ENCODE assay signal across 8 mouse cellular contexts in the genomic region with DNA sequence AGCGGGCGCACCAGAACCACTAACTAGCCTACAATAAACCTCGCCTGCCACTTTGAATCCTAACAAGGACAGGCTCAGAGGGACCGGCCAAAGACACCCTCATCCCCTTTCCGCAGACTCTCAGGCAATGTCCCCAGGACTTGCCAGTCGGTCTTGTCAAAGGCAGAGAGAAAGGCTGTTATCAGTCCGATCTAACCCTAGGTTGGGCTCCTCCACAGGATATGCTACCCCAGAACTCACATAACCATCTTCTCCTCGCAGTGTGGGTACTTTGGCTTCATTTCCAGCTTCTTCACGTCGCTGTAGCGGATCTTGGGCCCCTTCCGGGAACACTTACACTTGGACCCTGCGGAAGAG. TPM values are rescaled to one million over a fixed set of nuclear protein-coding genes. Genes with fewer than 3 reads are reported as not detected.
DNase-seq lines count a peak whose midpoint lies in the region; ATAC-seq and TF ChIP-seq lines count a peak whose summit lies in the region.

No protein-coding gene starts in this region.

- no peak for ATAC-seq in forebrain, embryonic 16.5 days
- ATAC-seq in liver, postnatal 0 days, result no peak
- ATAC-seq in megakaryocyte progenitor cell, adult 5-6 weeks (replicated peaks; ENCODE audit: poor library complexity), result no peak
- ATAC-seq in activated CD4-positive, CD25-positive, alpha-beta regulatory T cell, adult 4 months, result no peak

- no peak for TF ChIP-seq POLR2A in ES-Bruce4 (IDR thresholded peaks at IDR 0.05; ENCODE audit: insufficient read depth, low read length)

- H3K36me3 ChIP-seq in ES-Bruce4 (ENCODE audit: control insufficient read depth, insufficient read depth, low read length, poor library complexity, severe bottlenecking), result no peaks in the 10 kb centered on the region
- H3K36me3 ChIP-seq in forebrain, embryonic 16.5 days (ENCODE audit: control insufficient read depth, insufficient read depth), result no peaks in the 10 kb centered on the region
- no peaks in the 10 kb centered on the region for H3K36me3 ChIP-seq in liver, postnatal 0 days (replicated peaks; ENCODE audit: insufficient read depth, low read length)

- peak overlapping the region; percentile 74 for H3K4me2 ChIP-seq in forebrain, embryonic 16.5 days (ENCODE audit: low read length)
- 0 out of 2 replicates have a peak overlapping the region, but pooled peaks have one; percentile 22 for H3K4me2 ChIP-seq in liver, postnatal 0 days (ENCODE audit: low read depth, low read length)

- no peaks in the 10 kb centered on the region for H3K9me3 ChIP-seq in ES-Bruce4 (replicated peaks; ENCODE audit: control insufficient read depth, insufficient read depth, low read length, poor library complexity, severe bottlenecking)
- H3K9me3 ChIP-seq in forebrain, embryonic 16.5 days (ENCODE audit: control insufficient read depth, low read length), result no peaks in the 10 kb centered on the region
- no peaks in the 10 kb centered on the region for H3K9me3 ChIP-seq in liver, postnatal 0 days (ENCODE audit: low read length)

- 4% methylated on average over 13 of the region's 13 CpGs for WGBS in forebrain, embryonic 16.5 days
- 2% methylated on average over 13 of the region's 13 CpGs for WGBS in liver, postnatal 0 days (ENCODE audit: insufficient replicate concordance)

- peak overlapping the region; percentile 54 for H3K27ac ChIP-seq in gastrocnemius, adult 2 months
- H3K27ac ChIP-seq in ES-Bruce4 (ENCODE audit: insufficient read depth, low read length), result no peak overlapping the region
- H3K27ac ChIP-seq in forebrain, embryonic 16.5 days (ENCODE audit: low read length), result no peak overlapping the region
- H3K27ac ChIP-seq in liver, postnatal 0 days (ENCODE audit: low read depth), result no peak overlapping the region

- no peak for TF ChIP-seq CTCF in gastrocnemius, adult 2 months (IDR thresholded peaks at IDR 0.05)
- no peak for TF ChIP-seq CTCF in ES-Bruce4 (IDR thresholded peaks at IDR 0.05; ENCODE audit: low read depth, low read length)
- no peak for TF ChIP-seq CTCF in liver, postnatal 0 days (IDR thresholded peaks at IDR 0.05; ENCODE audit: low read depth)

- peak overlapping the region; percentile 64 for H3K9ac ChIP-seq in ES-Bruce4 (ENCODE audit: low read depth, poor library complexity, severe bottlenecking)
- peak overlapping the region; percentile 55 for H3K9ac ChIP-seq in forebrain, embryonic 16.5 days (replicated peaks; ENCODE audit: low read depth, low read length)
- no peak overlapping the region for H3K9ac ChIP-seq in liver, postnatal 0 days (replicated peaks)

- peak overlapping the region; percentile 68 for H3K4me3 ChIP-seq in gastrocnemius, adult 2 months
- H3K4me3 ChIP-seq in ES-Bruce4 (ENCODE audit: low read depth, low read length), result peak overlapping the region; percentile 71
- peak overlapping the region; percentile 46 for H3K4me3 ChIP-seq in forebrain, embryonic 16.5 days (replicated peaks; ENCODE audit: low read length)
- no peak overlapping the region; the same call in 1 of the 2 replicates for H3K4me3 ChIP-seq in liver, postnatal 0 days (ENCODE audit: low read depth, low read length)

- no peak for DNase-seq in gastrocnemius, adult 2 months
- DNase-seq in gastrocnemius, adult 8-10 months (ENCODE audit: low spot score in 2 of 2), result no peak
- DNase-seq in liver, postnatal 0 days, result no peak
- no peak for DNase-seq in right cerebral cortex, postnatal 25 days

- no peaks in the 10 kb centered on the region; the same call in 1 of the 2 replicates for H3K27me3 ChIP-seq in ES-Bruce4 (ENCODE audit: control insufficient read depth, insufficient read depth, low read length, poor library complexity, severe bottlenecking)
- H3K27me3 ChIP-seq in forebrain, embryonic 16.5 days (replicated peaks; ENCODE audit: control insufficient read depth, insufficient read depth, low read length), result peaks cover 52% of the 10 kb centered on the region
- H3K27me3 ChIP-seq in liver, postnatal 0 days (ENCODE audit: insufficient read depth, low read length), result peaks cover 50% of the 10 kb centered on the region

- intact Hi-C loops in gastrocnemius, adult 2 months (cut with DNase I), result no loop called here

- H3K4me1 ChIP-seq in ES-Bruce4 (ENCODE audit: control insufficient read depth, insufficient read depth, low read length), result no peaks in the 10 kb centered on the region
- H3K4me1 ChIP-seq in forebrain, embryonic 16.5 days (replicated peaks; ENCODE audit: control insufficient read depth, insufficient read depth, low read length), result peaks cover 22% of the 10 kb centered on the region
- H3K4me1 ChIP-seq in liver, postnatal 0 days (ENCODE audit: insufficient read depth), result no peaks in the 10 kb centered on the region; the same call in 1 of the 2 replicates

- TF ChIP-seq EP300 in ES-Bruce4 (IDR thresholded peaks at IDR 0.05; ENCODE audit: insufficient read depth, low read depth, low read length), result no peak
- no peak for TF ChIP-seq EP300 in liver, postnatal 0 days (IDR thresholded peaks at IDR 0.05; ENCODE audit: low read depth)

RNA-seq across cellular contexts. Expression of gene Cxcl14, which starts 0.8 kb away (rescaled TPM):
- total RNA-seq in gastrocnemius, adult 2 months (2021), result 10 to 100 TPM; 30.7 to 35.6 TPM
- 10 to 100 TPM; 21.4 to 40.0 (median 28.6) TPM for total RNA-seq in gastrocnemius, adult 8-10 months (2022)
- 2.3 and 3.3 TPM in 2 replicates for polyA plus RNA-seq in ES-Bruce4 (2011; ENCODE audit: insufficient read depth, insufficient read length, low read depth, missing spikeins)
- 12.8 and 20.9 TPM in 2 replicates for polyA plus RNA-seq in forebrain, embryonic 16.5 days (2015; fragmentation: Nextera tagmentation; extraction: Ambion mirVana)
- polyA plus RNA-seq in liver, postnatal 0 days (2015; fragmentation: Nextera tagmentation; extraction: Ambion mirVana), result 0.06 and 0.12 TPM in 2 replicates
- not detected in 2 replicates for total RNA-seq in megakaryocyte progenitor cell, adult 5-6 weeks (2015)
- total RNA-seq in megakaryocyte progenitor cell, adult 5-6 weeks (2017), result not detected in 2 replicates
- polyA plus RNA-seq in activated CD4-positive, CD25-positive, alpha-beta regulatory T cell, adult 4 months (2017; shearing (Covaris generic)), result not detected

RNA-seq across cellular contexts. Expression of gene Neurog1, which starts 43.6 kb away (rescaled TPM):
- not detected for total RNA-seq in gastrocnemius, adult 2 months (2021)
- total RNA-seq in gastrocnemius, adult 8-10 months (2022), result not detected
- polyA plus RNA-seq in ES-Bruce4 (2011; ENCODE audit: insufficient read depth, insufficient read length, low read depth, missing spikeins), result 0.36 TPM in 1 of 2 replicates, not detected in the other
- polyA plus RNA-seq in forebrain, embryonic 16.5 days (2015; fragmentation: Nextera tagmentation; extraction: Ambion mirVana), result 2.3 and 2.6 TPM in 2 replicates
- not detected in 2 replicates for polyA plus RNA-seq in liver, postnatal 0 days (2015; fragmentation: Nextera tagmentation; extraction: Ambion mirVana)
- not detected in 2 replicates for total RNA-seq in megakaryocyte progenitor cell, adult 5-6 weeks (2015)
- total RNA-seq in megakaryocyte progenitor cell, adult 5-6 weeks (2017), result not detected in 2 replicates
- polyA plus RNA-seq in activated CD4-positive, CD25-positive, alpha-beta regulatory T cell, adult 4 months (2017; shearing (Covaris generic)), result not detected
